Mouse (Mus musculus) spleen, adult 2 months (tissue): ENCODE data around the gene Gm4565.
"Not testable (repeated sequence)": the region's sequence is repeated elsewhere in the genome, so short reads cannot be mapped to it uniquely, and the experiment has no call there.

Source experiments
- CTCF ChIP-seq: fragments of 200-500 bp; IDR thresholded peaks from 2 replicates; pipeline ENCODE4 v1.5.1; 2011; ENCODE audit warnings: mild to moderate bottlenecking, inconsistent platforms; ENCODE audit not compliant: insufficient read depth, insufficient read length, insufficient replicate concordance; ENCODE audit errors: extremely low read depth
- POLR2A ChIP-seq: fragments of 200-500 bp; IDR thresholded peaks from 2 replicates; pipeline ENCODE4 v1.6.1; 2011; ENCODE audit warnings: low read depth, low read length, inconsistent platforms

GRCm38 (mm10) chr7:22565243-22565642, 22.7 kb downstream of the Gm4565 start, which contains the start of gene Gm4201:
- TF ChIP-seq CTCF, POLR2A: not testable (repeated sequence)
